Mouse (Mus musculus) kidney, adult 18-20 months (tissue): ENCODE measurements around the gene Pex5.
"Not testable (repeated sequence)": the region's sequence is repeated elsewhere in the genome, so short reads cannot be mapped to it uniquely, and the experiment has no call there.

Experiments
- DNase-seq: peaks from one replicate; pipeline ENCODE4 v3.0.0; 2021

The Pex5 gene

GRCm38 (mm10) chr6:124426604-124427003, 11.7 kb upstream of the Pex5 start:
- DNase-seq = no peak

- no peak for DNase-seq
Measured at GRCm38 (mm10) chr6:124425523-124425922, 10.7 kb upstream of the Pex5 start.

GRCm38 (mm10) chr6:124425042-124425441, 10.2 kb upstream of the Pex5 start:
- peak; percentile 38 for DNase-seq

- no peak for DNase-seq
Measured at GRCm38 (mm10) chr6:124424068-124424498, 9.2 kb upstream of the Pex5 start.

GRCm38 (mm10) chr6:124418686-124419085, 3.8 kb upstream of the Pex5 start:
- no peak for DNase-seq

- DNase-seq = peak; percentile 91
Measured at GRCm38 (mm10) chr6:124415347-124416088, 651 bp upstream of the Pex5 start.

GRCm38 (mm10) chr6:124414150-124414926, 529 bp downstream of the Pex5 start:
- peak; percentile 51 for DNase-seq

- no peak for DNase-seq
Measured at GRCm38 (mm10) chr6:124413770-124414149, 1.1 kb downstream of the Pex5 start.

- no peak for DNase-seq
Measured at GRCm38 (mm10) chr6:124408355-124408754, 6.5 kb downstream of the Pex5 start.

- no peak for DNase-seq
Measured at GRCm38 (mm10) chr6:124407180-124407579, 7.7 kb downstream of the Pex5 start.

- DNase-seq = peak; percentile 33
Measured at GRCm38 (mm10) chr6:124406326-124406725, 8.5 kb downstream of the Pex5 start.

GRCm38 (mm10) chr6:124399738-124400137, 15.1 kb downstream of the Pex5 start:
- no peak for DNase-seq

- not testable (repeated sequence) for DNase-seq
Measured at GRCm38 (mm10) chr6:124394991-124395390, 19.9 kb downstream of the Pex5 start.

- no peak for DNase-seq
Measured at GRCm38 (mm10) chr6:124380142-124380541, 34.7 kb downstream of the Pex5 start.

- peak; percentile 66 for DNase-seq
Measured at GRCm38 (mm10) chr6:124379331-124379730, 35.5 kb downstream of the Pex5 start.

- peak; percentile 44 for DNase-seq
Measured at GRCm38 (mm10) chr6:124377494-124378255, 37.2 kb downstream of the Pex5 start.

- DNase-seq = no peak
Measured at GRCm38 (mm10) chr6:124376311-124376710, 38.6 kb downstream of the Pex5 start.

GRCm38 (mm10) chr6:124375435-124375884, 39.4 kb downstream of the Pex5 start:
- peak; percentile 27 for DNase-seq

- no peak for DNase-seq
Measured at GRCm38 (mm10) chr6:124374683-124375082, 40.2 kb downstream of the Pex5 start.

- DNase-seq = no peak
Measured at GRCm38 (mm10) chr6:124373584-124374206, 41.2 kb downstream of the Pex5 start.

- DNase-seq = no peak
Measured at GRCm38 (mm10) chr6:124364328-124364727, 50.5 kb downstream of the Pex5 start.

GRCm38 (mm10) chr6:124360549-124360948, 54.3 kb downstream of the Pex5 start:
- no peak for DNase-seq

GRCm38 (mm10) chr6:124358953-124359352, 55.9 kb downstream of the Pex5 start:
- DNase-seq = no peak
